Mouse (Mus musculus): ENCODE results near the gene Sit1. TPM values are rescaled to one million over a fixed set of nuclear protein-coding genes. Genes with fewer than 3 reads are reported as not detected.

Sit1 gene
- total and polyA plus RNA-seq, 3 experiments, result 0.31 TPM; not detected in 2

DNA sequence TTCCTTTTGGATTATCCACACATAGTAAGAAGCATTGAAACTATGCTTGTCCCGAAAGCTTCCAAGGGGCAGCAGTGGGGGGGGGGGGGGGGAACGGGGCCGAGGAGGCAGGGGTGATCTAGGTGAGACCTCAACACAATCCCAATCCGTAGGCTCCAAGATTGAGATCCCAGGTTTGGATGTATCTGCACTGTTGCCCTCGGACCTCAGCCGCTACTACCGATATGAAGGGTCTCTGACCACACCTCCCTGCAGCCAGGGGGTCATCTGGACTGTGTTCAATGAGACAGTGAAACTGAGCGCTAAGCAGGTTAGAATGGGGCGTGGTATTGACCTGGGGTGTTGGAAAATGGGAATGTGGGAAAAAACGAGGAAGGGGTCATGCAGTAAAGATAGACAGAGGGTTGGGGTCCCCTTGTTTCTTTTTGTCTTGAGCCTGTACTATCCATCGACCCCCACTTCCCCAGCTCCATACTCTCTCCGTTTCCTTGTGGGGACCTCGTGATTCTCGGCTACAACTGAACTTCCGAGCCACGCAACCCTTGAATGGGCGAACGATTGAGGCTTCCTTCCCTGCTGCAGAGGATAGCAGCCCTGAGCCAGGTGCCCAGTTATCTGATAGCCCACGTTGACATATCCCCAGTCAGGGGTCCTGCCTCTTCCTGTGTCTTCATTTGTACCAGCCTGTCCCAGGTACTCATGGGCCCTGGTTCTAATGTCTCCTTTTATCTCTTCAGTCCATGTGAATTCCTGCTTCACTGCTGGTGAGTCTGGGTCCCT is 28.3 kb upstream of the Sit1 start:
- intact Hi-C loops (cut with DNase I), result no loop called here
- no peak overlapping the region for H3K27ac ChIP-seq
- DNase-seq, result no peak
- no peaks in the 10 kb centered on the region for H3K36me3 ChIP-seq (ENCODE audit: control insufficient read depth, insufficient read depth, low read length)
- no peak overlapping the region for H3K4me3 ChIP-seq
- H3K27me3 ChIP-seq (ENCODE audit: control insufficient read depth, insufficient read depth, low read length), result no peaks in the 10 kb centered on the region
- no peak for TF ChIP-seq POLR2A (IDR thresholded peaks at IDR 0.05; ENCODE audit: insufficient read depth, low read depth, low read length)
- TF ChIP-seq EP300 (IDR thresholded peaks at IDR 0.05; ENCODE audit: insufficient read depth, low read depth, low read length), result no peak
- no peak for TF ChIP-seq CTCF (IDR thresholded peaks at IDR 0.05)
- H3K79me2 ChIP-seq (replicated peaks; ENCODE audit: control insufficient read depth, insufficient read depth, low read length), result no peaks in the 10 kb centered on the region
- H3K4me1 ChIP-seq (ENCODE audit: control insufficient read depth, insufficient read depth, low read length), result peaks cover 4% of the 10 kb centered on the region
- 62% methylated on average over 19 of the region's 19 CpGs for WGBS
- H3K9ac ChIP-seq (ENCODE audit: low read depth, low read length), result no peak overlapping the region

DNA sequence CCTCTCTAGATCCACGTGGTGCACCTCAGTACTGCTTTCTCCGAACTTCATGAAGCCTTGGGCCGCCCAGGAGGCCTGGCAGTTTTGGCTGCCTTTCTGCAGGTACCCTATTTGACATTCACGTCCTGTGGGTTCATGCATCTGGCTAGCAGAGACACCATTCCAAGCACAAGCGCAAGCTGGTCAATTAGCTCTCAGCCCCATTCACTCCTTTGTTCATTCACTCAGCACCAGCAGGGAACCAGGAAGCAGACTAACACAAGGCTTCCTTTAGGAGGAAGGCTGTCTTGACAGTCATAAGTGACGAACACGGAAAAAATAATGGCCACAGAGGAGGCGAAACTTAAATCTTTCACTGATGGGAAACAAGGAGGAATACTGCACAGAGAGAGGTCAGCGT is 25.6 kb upstream of the Sit1 start:
- Histone ChIP-seq H3K9ac (ENCODE audit: low read depth, low read length) (no peak overlapping the region), H3K4me3 (no peak overlapping the region), H3K36me3 (ENCODE audit: control insufficient read depth, insufficient read depth, low read length) (no peaks in the 10 kb centered on the region), H3K27me3 (ENCODE audit: control insufficient read depth, insufficient read depth, low read length) (no peaks in the 10 kb centered on the region), H3K27ac (no peak overlapping the region), H3K4me1 (ENCODE audit: control insufficient read depth, insufficient read depth, low read length) (peaks cover 4% of the 10 kb centered on the region), H3K79me2 (replicated peaks; ENCODE audit: control insufficient read depth, insufficient read depth, low read length) (no peaks in the 10 kb centered on the region)
- intact Hi-C loops (cut with DNase I), result no loop called here
- 46% methylated on average over 9 of the region's 9 CpGs for WGBS
- no peak for DNase-seq
- TF ChIP-seq POLR2A (IDR thresholded peaks at IDR 0.05; ENCODE audit: insufficient read depth, low read depth, low read length), result no peak
- TF ChIP-seq CTCF (IDR thresholded peaks at IDR 0.05), result no peak

DNA sequence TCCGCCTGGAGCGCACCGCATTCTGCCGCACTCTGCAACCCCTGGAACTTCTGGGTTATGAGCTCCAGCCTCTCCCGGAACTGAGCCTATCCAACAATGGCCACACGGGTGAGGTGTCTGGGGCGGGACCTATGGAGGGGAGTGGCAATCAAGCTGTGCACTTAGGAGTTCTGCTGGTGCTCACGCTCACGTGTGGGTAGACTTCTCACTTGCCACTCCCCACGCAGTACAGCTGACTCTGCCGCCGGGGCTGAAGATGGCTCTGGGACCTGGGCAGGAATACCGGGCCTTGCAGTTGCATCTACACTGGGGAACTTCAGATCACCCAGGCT is 25.1 kb upstream of the Sit1 start:
- peak; percentile 60 for DNase-seq

DNA sequence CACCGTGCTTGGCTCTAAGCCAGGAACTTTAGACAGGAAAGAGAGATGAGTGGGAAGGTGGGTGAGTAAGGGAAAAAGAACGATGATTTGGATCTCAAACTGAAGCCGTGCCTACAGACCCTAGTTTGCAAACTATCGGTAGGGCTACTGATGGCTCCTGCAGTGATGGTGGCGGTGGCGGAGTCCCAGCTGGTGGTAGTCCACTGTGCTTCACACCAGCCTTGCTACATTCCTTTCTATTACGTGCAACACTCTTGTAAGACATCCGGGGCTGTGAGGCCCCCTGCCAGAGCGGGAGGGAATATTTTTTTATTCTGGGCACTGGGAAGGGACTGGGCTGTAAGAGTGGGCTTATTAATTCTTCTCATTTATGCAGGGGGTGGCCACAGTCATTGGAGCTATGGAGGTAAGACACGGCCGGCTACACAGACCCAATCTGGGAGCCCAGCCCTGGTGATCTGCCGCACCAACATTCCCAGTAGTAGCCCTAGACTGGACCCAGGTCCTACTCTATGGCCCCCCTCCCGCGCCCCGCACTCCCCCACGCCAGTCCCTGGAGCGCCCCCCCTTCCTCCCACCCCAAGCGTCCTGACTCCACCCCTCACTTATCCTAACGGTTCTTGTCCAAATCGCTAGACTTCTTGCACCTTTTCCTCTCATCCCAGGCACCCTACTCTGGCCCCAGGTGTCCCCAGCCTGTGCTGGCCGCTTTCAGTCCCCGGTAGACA is 24.6 kb upstream of the Sit1 start:
- H3K27ac ChIP-seq, result no peak overlapping the region

More for the DNA sequence above, 25.1 kb upstream of the Sit1 start:
- Histone ChIP-seq H3K4me1 (ENCODE audit: control insufficient read depth, insufficient read depth, low read length) (peaks cover 4% of the 10 kb centered on the region), H3K27ac (no peak overlapping the region), H3K79me2 (replicated peaks; ENCODE audit: control insufficient read depth, insufficient read depth, low read length) (no peaks in the 10 kb centered on the region), H3K4me3 (peak overlapping the region; percentile 44), H3K9ac (ENCODE audit: low read depth, low read length) (peak overlapping the region; percentile 49), H3K36me3 (ENCODE audit: control insufficient read depth, insufficient read depth, low read length) (no peaks in the 10 kb centered on the region), H3K27me3 (ENCODE audit: control insufficient read depth, insufficient read depth, low read length) (no peaks in the 10 kb centered on the region)
- peak; percentile 50; the same call in 1 of the 2 replicates for TF ChIP-seq POLR2A (IDR thresholded peaks at IDR 0.05; ENCODE audit: insufficient read depth, low read depth, low read length)
- 0 out of 2 replicates have a peak, but pooled peaks have one; percentile 15 for TF ChIP-seq CTCF (IDR thresholded peaks at IDR 0.05)
- no peak for TF ChIP-seq EP300 (IDR thresholded peaks at IDR 0.05; ENCODE audit: insufficient read depth, low read depth, low read length)
- intact Hi-C loops (cut with DNase I), result no loop called here
- 8% methylated on average over 13 of the region's 13 CpGs for WGBS

DNA sequence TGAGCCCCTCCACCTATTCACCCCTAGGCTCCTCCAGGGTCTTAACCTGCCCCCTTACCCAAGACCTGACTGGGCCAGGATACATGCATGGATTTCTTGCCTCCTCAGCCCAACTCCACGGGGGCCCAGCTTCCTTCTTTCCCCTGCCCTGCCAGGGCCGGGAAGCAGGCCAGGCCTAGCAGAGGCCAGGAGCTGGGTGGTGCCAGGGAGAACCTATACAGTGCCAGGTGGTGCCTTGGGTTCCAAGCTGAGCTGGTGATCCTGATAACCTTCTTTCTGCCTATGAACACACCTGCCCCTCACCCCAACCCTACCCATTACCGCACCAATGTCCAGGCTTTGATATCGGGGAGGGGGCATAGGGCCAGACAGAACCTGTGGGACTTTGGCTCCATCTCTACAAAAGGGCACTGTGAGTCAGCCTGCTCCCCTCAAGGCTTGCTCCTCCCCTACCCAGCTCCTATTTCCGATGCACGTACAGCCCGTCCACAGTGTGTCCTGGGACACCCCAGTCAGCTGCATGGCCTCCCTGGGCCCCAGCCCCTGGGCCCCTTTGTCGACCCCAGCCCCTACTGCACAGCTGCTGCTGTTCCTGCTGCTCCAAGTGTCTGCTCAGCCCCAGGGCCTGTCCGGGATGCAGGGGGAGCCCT is 23.1 kb upstream of the Sit1 start, which contains the start of gene Car9:
Gene Car9 (plus strand): TSS at position 431 of the 650 bp plus-strand sequence.
- no peak within 1 kb of the TSS for H3K9ac ChIP-seq (ENCODE audit: low read depth, low read length)
- no peak within 1 kb of the TSS for H3K27ac ChIP-seq
- 58% methylated on average over 9 of the region's 9 CpGs for WGBS
- DNase-seq, result peak; percentile 33 to 40
- peaks cover 4% of the 10 kb centered on the region for H3K4me1 ChIP-seq (ENCODE audit: control insufficient read depth, insufficient read depth, low read length)
- TF ChIP-seq CTCF (IDR thresholded peaks at IDR 0.05), result no peak
- no peak for TF ChIP-seq POLR2A (IDR thresholded peaks at IDR 0.05; ENCODE audit: insufficient read depth, low read depth, low read length)
- TF ChIP-seq EP300 (IDR thresholded peaks at IDR 0.05; ENCODE audit: insufficient read depth, low read depth, low read length), result no peak
- no peaks in the 10 kb centered on the region for H3K27me3 ChIP-seq (ENCODE audit: control insufficient read depth, insufficient read depth, low read length)
- no peak within 1 kb of the TSS for H3K4me3 ChIP-seq
- H3K79me2 ChIP-seq (replicated peaks; ENCODE audit: control insufficient read depth, insufficient read depth, low read length), result no peaks in the 10 kb centered on the region
- no peaks in the 10 kb centered on the region for H3K36me3 ChIP-seq (ENCODE audit: control insufficient read depth, insufficient read depth, low read length)
- intact Hi-C loops (cut with DNase I), result no loop called here

More for the DNA sequence above, 24.6 kb upstream of the Sit1 start:
- intact Hi-C loops (cut with DNase I), result no loop called here
- H3K27me3 ChIP-seq (ENCODE audit: control insufficient read depth, insufficient read depth, low read length), result no peaks in the 10 kb centered on the region
- no peaks in the 10 kb centered on the region for H3K36me3 ChIP-seq (ENCODE audit: control insufficient read depth, insufficient read depth, low read length)
- H3K4me1 ChIP-seq (ENCODE audit: control insufficient read depth, insufficient read depth, low read length), result peaks cover 4% of the 10 kb centered on the region
- peak overlapping the region; percentile 49 for H3K9ac ChIP-seq (ENCODE audit: low read depth, low read length)
- DNase-seq, result peak in 1 of 2 experiments; percentile 21
- no peaks in the 10 kb centered on the region for H3K79me2 ChIP-seq (replicated peaks; ENCODE audit: control insufficient read depth, insufficient read depth, low read length)
- TF ChIP-seq EP300 (IDR thresholded peaks at IDR 0.05; ENCODE audit: insufficient read depth, low read depth, low read length) (no peak), POLR2A (IDR thresholded peaks at IDR 0.05; ENCODE audit: insufficient read depth, low read depth, low read length) (no peak), CTCF (IDR thresholded peaks at IDR 0.05) (no peak)
- WGBS, result 8% methylated on average over 20 of the region's 22 CpGs
- peak overlapping the region; percentile 44 for H3K4me3 ChIP-seq
